Mouse (Mus musculus) erythroblast, embryonic 14.5 days (primary cell): ENCODE measurements at regions not wholly inside any gene's neighbourhood (a gene's known extent, or its start where the extent isn't known, plus 50 kb on each side); places are given as distances from the start of the nearest gene placed in this dataset.

ENCODE experiments used
- GATA1 ChIP-seq: IDR thresholded peaks from 2 replicates; pipeline ENCODE4 v1.6.1; 2012; ENCODE audit warnings: low read length, inconsistent platforms, mixed read lengths
- TAL1 ChIP-seq: IDR thresholded peaks from 3 replicates; pipeline ENCODE4 v1.6.1; 2012; ENCODE audit warnings: low read length, inconsistent platforms, mixed read lengths

GRCm38 (mm10) chrX:11657606-11658254, 330.1 kb downstream of the H2al1j start:
- no peak for TF ChIP-seq TAL1
- TF ChIP-seq GATA1 = no peak
